Mouse (Mus musculus) embryonic fibroblast, embryonic 13.5 days (primary cell): ENCODE results near the gene Crhr2.

Source experiments
- CTCF ChIP-seq: IDR thresholded peaks from 2 replicates; pipeline ENCODE4 v1.5.1; 2011; ENCODE audit warnings: mild to moderate bottlenecking, control low read depth, low read length, moderate library complexity, borderline replicate concordance; ENCODE audit not compliant: insufficient read depth
- POLR2A ChIP-seq: IDR thresholded peaks from 2 replicates; pipeline ENCODE4 v1.6.1; 2011; ENCODE audit warnings: low read depth, mild to moderate bottlenecking, control low read depth, low read length, moderate library complexity

GRCm38 (mm10) chr6:55145285-55145684 is 12.5 kb upstream of the Crhr2 start:
- TF ChIP-seq CTCF (no peak), POLR2A (no peak)
